Mouse (Mus musculus): ENCODE measurements around the gene Prdm11.

The Prdm11 gene

DNA sequence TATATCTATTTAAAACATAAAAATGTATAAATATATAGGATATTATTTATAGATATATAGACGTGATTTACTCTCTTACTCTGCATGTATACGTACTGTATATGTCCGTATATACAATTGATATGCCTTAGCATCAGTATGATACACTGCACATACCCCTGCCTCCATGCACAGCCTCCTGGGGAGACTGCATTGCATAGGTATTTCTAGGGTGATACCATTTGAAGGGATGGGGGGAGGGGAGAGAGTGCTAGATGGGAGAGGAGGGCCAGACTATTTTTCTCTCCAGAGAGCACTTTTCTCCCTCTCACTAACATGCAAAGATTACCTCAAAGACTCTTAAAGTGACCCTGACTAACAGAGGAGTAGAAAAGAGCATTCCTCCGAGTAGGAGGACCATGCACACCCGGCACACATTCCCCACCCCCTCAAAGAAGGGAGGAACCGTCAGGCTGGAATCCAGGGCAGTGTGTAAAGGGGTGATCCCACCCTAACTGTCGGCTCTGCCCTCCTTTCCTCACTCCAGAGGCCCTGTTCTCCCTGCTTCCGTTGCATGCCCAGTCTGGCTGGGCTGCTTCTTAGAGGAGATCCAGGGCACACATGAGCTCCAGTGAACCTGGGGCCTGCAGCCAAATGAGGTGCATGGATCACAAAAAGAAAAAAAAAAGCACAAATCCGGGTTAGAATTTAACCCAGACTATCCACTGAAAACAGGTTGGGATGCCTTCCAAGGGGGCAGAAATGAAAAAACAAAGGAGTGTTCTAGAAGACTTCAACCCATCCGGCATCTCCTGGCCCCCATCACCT, 78.7 kb downstream of the Prdm11 start:
- DNase-seq (ENCODE audit: low spot score), result no peak

DNA sequence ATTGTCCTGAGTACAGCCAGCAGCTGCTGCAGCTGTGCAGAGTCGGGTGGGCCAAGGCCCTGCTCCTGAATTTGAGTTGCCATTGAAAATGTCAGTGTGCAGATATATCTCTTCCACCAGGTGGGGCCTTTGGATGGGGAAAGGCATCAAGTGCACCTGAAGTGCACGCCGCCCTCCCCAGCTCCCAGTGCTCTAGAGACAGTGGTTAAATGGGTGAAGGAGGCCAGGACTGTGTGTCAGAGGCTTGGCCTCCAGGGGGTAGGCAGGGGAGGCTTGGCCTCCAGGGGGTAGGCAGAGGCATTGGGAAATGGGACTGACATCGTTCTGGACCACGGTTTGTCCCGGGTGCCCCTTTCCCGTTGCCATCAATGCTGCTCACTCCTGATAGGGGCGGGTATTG, 79.7 kb downstream of the Prdm11 start:
- no peak for DNase-seq (ENCODE audit: low spot score)

- no peak for DNase-seq (ENCODE audit: low spot score)
Measured at GRCm38 (mm10) chr2:92964345-92964744, 81.6 kb downstream of the Prdm11 start.

DNA sequence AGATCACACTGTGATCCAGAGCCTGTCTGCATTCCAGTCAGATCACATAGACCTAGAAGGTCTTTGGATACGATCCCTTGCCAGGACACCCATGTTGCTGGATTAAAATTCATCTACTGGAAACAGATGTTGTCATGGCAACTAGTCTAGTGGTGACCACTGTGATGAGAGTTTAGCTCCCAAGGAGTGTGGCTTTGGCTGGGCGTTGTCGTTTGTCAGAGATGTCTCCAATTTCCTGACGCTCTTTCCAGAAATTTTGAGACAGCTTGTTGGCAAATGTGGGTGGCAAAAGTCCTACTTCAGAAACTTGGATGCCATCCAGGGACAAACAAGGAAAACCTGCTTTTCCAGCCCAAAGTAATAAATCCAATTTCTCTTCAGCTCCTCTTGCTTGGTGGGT, 87.3 kb downstream of the Prdm11 start:
- no peak for DNase-seq (ENCODE audit: low spot score)

DNA sequence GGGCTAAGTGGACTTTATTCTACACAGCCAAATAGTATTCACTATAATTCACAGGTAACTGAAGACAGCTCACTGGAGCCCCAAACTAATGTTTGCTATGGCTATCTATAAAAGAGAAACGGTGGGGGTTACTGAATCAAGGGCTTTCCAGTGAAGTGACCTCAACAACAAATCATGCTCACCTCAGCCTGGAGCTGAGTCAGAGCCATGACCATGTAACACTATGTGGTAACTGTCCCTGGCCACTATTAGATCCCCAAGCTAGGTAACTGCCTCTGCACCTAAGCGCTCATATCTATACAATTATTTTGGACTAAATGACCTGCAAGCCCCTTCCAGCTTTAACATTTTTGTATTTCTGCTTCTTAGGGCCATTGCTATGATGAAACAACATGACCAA, 89.0 kb downstream of the Prdm11 start:
- DNase-seq (ENCODE audit: low spot score), result no peak

GRCm38 (mm10) chr2:92954404-92955114, 91.4 kb downstream of the Prdm11 start:
- no peak for DNase-seq (ENCODE audit: low spot score)

DNA sequence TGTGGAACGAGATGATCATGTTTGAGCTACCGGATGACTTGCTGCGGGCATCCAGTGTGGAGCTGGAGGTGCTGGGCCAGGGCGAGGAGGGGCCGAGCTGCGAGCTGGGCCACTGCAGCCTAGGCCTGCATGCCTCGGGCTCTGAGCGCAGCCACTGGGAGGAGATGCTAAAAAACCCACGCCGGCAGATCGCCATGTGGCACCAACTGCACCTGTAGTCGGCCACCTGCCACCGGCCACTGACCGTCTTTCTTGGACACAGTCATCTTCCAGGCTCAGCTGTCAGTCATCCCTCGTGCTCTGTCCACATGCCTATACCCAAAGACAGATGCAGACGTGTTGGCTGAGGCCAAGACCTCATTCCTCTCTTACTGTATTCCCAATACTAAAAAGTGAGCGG, 92.5 kb downstream of the Prdm11 start:
- no peak for DNase-seq (ENCODE audit: low spot score)

- DNase-seq (ENCODE audit: low spot score), result no peak
Measured at GRCm38 (mm10) chr2:92949518-92949917, 96.4 kb downstream of the Prdm11 start.

- DNase-seq (ENCODE audit: low spot score), result no peak
Measured at GRCm38 (mm10) chr2:92948699-92949300, 97.2 kb downstream of the Prdm11 start.

GRCm38 (mm10) chr2:92947981-92948698, 97.8 kb downstream of the Prdm11 start:
- DNase-seq (ENCODE audit: low spot score), result no peak

DNA sequence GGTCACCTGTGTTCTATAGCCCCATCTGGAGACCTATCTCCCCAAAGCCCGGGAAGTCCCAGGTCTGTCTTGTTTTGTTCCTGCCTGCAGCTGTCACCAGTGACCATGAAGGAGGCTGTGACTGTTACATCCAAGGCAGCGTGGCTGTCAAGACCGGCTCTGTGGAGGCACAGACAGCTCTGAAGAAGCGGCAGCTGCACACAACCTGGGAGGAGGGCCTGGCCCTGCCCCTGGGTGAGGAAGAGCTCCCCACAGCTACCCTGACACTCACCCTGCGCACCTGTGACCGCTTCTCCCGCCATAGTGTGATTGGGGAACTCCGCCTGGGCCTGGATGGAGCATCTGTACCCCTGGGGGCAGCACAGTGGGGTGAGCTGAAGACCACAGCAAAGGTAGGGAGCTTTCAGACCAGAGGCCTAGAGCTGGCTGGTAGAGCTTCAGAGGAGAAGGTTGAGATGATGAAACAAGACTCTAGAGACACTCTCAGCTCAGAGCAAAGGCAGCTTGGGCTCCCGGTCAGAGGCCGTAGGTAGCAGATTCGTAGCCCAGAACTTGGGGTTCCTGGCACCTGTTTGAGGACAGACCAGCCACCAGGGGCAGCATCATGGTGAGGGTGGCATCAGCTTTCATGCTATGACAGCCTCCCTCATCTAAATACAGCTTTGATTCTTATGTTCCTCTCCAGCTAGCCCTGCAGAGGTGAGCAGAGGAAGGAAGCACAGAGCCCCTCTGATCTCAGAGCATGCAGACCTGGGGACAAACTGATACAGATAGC, 100.0 kb downstream of the Prdm11 start:
- DNase-seq (ENCODE audit: low spot score), result no peak

GRCm38 (mm10) chr2:92945125-92945746, 100.7 kb downstream of the Prdm11 start:
- DNase-seq (ENCODE audit: low spot score), result no peak

GRCm38 (mm10) chr2:92944356-92944755, 101.6 kb downstream of the Prdm11 start:
- DNase-seq (ENCODE audit: low spot score), result no peak

- DNase-seq (ENCODE audit: low spot score), result no peak
Measured at GRCm38 (mm10) chr2:92943406-92943805, 102.6 kb downstream of the Prdm11 start.

GRCm38 (mm10) chr2:92941463-92941862, 104.5 kb downstream of the Prdm11 start:
- DNase-seq (ENCODE audit: low spot score), result no peak

GRCm38 (mm10) chr2:92940963-92941362, 105.0 kb downstream of the Prdm11 start:
- DNase-seq (ENCODE audit: low spot score), result no peak

- no peak for DNase-seq (ENCODE audit: low spot score)
Measured at GRCm38 (mm10) chr2:92938827-92939226, 107.1 kb downstream of the Prdm11 start.

GRCm38 (mm10) chr2:92938063-92938462, 107.9 kb downstream of the Prdm11 start:
- DNase-seq (ENCODE audit: low spot score), result no peak

DNA sequence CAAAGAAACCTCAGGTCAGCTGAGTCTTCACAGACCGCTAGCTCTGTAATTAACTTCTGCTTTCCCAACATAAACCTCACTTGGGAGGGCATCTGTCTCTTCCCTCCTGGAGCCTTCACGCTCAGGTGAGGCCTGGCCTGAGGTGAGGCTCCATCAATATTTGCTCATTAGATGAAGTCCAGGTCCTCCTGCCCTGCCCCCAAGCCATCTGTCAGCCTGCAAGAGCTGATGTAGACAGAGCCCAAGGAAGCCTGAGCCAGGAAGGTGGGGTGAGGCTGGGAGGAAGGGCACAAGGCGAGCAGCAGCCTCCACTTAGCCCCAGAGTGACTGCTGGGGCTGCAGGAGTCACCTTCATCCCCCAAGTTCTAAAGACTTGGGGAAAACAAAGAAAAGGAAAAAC, 110.5 kb downstream of the Prdm11 start:
- DNase-seq (ENCODE audit: low spot score), result no peak

GRCm38 (mm10) chr2:92934312-92934982, 111.5 kb downstream of the Prdm11 start:
- DNase-seq (ENCODE audit: low spot score), result no peak

DNA sequence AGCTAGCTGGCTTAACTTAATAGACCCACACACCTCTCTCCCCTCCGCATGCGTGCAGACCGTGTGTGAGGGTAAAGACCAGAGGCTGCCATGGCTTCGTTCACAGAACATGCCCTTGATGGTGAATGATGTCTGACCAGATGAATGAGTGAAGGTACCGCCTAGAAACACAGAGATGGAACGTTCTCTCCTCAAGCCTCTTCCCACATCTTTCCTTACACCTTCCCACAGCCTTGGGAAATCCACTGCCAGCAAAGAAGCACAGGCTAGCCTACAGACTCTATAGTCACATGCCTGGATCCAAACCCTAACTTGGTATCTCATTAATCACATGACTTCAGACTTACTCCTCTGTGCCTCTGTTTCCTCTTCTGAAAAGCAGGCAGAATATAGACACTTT, 112.6 kb downstream of the Prdm11 start:
- DNase-seq (ENCODE audit: low spot score), result no peak
